Mouse (Mus musculus): Measurements from ENCODE around the gene Pcsk2.

The Pcsk2 gene

DNA sequence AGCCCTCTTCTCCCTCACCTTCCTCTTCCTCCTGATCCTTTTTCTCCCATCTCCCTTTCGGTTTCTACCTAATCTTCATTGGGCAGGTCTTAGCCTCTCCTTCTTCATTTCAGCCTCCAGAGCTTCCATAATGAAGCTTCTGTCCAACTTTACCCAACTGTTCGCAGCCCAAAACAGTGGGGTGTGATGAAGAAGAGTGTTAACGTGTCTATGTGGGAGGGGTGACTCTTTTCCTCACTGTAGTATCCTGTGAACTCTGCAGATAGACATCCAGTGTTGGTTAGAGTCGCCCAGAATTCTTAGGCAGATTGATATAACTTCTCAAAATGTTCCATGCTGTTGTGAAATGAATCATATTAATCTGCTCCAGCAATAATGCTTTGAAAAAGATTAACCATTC is 98.4 kb downstream of the Pcsk2 start:
- DNase-seq (ENCODE audit: low read depth): no peak

DNA sequence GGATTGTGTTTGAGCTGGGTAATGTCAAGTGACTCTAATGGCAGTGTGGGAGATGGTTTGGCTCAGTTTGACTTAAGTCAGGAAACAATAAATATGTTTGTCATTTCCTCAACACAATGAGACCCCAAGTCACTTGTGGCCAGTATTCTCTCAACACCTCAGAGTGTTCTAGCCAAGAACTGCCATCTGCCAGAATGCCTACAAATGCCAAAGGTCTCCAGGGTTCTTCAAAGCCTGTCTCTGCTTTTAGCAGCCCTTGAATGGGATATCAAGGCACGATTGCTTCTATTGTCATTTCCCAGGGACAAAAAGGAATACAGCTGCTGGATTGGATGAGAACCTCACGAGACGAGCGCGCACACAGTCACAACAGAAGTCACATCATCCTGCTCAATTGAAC is 100.0 kb downstream of the Pcsk2 start:
- no peak for DNase-seq (ENCODE audit: low read depth)

DNA sequence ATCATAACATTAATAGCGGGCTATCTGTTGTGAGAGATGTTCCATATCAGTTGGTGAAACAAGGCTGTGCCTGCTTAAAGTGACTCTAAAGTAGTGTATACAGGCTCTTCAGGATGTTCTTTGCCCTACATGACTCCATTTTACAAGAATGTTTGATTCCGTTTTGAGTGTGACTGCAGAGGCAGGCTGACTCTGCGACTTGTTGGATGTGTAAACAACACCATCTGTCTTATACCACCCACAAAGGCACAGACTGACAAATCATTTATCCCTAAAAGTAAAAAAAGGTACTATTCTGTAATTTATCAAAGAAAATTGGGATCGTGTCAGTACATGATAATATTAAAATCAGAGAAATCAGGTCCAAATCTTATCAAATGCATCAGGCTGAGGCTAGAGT is 108.7 kb downstream of the Pcsk2 start:
- DNase-seq (ENCODE audit: low read depth): no peak

DNA sequence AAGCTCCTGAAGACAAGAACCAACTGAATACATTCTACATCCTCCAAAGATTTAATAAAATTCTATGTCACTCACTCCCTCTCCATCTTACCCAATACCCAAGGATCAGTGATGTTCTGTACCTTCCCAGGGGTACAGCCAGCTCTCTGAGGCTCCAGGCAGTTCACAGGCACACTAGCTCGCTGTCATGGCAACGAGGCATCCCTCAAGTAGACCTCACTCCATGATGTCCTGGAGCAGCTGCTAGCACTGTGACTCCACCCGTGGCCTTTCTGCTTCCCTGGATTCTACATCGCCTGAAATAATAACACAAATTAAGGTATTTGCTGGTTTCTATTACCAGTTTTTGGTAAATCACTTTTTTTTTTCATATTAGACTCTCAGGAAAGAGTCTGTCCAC is 111.0 kb downstream of the Pcsk2 start:
- no peak for DNase-seq (ENCODE audit: low read depth)

DNA sequence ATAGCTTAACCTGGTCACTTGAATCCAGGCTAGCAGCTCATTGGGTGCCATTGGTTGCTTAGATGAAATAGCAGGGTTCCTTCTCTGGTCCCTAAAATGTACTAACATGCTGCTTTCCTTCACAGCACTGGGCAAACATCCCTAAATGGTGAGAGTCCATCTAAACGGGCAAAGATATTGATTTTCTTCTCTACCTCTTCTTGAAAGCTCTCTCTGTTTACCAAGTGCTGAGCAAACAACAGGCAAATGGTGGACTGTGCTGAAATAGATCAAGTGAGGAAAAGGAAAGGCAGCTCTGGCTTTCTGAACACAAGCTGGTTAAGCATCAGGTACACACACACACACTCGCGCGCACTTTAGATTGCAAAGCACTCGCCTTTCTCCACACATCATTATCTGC is 120.8 kb downstream of the Pcsk2 start:
- DNase-seq (ENCODE audit: low read depth): no peak

DNA sequence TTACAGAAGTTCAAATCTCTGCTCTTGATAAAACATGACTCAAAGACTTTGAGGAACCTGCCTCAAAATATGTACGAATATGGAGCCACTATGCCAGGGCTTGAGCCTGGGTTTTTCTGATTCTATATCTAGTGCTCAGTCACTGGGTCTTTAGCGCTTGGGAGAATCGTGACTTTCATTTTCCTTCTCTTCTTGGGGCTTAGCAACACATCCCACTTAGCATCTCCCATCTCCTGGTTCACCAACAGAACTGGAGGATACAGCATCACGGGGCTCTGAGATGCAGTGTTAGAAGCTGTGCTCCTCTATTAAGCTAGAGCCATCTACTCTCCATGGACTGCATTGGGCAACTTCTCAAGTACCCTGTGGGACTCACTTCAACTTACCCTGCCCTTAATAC is 131.9 kb downstream of the Pcsk2 start:
- DNase-seq (ENCODE audit: low read depth): no peak

DNA sequence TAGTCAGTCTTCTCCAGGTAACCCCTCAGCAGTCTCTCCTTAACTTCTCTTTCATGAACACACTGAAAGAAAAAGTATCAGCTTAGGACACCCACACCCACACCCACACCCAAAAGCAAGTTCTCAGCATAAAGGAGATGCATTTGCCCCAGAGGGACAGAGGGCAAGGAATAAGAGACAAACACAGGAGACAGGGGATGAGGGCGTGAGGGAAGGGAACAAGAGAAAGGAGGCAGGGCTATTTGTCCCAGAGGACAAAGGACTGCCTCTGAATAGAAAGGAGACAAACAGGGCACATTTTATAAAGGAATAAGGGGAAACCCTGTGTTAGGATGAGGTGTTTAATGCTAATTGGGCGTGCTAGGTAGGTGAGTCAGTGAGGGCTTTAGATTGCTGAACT is 133.6 kb downstream of the Pcsk2 start:
- no peak for DNase-seq (ENCODE audit: low read depth)

DNA sequence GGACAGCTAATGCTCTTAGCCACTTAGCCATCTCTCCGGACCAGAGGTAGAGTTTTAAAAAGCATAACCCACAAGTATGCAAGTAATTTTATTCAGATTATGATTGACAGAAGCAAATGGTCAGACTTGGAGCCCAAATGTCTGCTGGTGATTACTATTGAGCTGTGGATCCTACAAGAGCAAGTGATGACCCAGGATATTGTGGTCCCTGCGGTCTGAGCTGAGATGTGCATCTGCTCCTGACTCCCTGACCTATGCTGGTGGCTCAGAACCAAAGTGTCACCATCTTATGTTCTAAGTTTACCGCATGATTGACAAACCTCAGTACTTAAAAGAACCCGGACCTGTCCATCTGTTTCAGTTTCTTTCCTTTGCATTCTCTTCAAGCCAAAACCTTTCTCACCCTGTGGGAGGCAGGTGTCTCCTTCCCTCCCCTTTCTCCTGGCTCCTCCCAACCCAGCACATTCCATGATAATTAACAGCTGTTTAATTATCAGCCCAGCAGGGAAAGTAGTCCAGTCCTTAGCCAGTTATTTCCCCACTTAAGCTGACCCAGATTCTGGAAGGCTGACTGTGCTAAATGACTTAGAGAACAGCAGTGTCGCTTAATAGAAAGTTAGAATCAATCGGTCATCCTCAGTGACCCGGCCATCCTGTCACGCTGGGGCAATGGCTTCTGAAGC is 136.1 kb downstream of the Pcsk2 start:
- no peak for DNase-seq (ENCODE audit: low read depth)

DNA sequence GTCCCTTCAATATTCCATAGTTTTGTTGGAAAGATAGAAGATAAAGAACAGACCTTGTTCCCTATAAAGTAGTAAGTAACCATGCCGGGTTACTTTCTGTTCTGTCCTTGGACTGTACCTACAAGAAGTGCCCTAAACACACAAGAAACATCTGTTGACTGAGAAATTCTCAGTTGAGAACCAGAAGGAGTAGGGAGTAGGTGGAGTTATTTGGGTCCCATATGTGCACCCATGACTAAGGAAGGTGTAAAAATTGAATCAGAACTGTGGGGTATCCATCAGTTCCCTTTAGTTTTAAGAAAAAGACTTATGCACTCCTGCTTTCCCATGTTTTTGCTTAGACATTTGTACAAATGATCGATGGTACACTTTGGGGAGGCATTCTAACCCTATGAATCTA is 137.6 kb downstream of the Pcsk2 start:
- DNase-seq (ENCODE audit: low read depth): no peak

DNA sequence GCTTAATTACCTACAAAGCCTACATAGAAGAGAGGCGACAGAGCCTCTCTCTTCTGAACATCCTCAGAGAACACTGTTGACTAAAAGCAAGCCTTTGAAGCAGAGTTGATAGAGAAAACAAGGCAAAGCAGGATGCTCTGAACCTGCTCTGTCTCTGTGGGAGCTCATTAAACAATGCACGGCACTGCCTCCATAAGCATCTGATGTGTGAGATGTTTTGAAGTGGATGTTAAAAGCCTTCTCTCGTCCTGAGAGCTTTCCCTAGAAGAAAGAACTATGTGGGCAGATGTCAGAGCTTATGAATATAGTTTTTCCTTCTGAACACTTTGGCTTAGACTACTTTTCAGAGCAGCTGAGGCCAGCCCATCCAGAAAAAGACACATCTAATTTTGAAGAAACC is 145.3 kb downstream of the Pcsk2 start:
- no peak for DNase-seq (ENCODE audit: low read depth)

DNA sequence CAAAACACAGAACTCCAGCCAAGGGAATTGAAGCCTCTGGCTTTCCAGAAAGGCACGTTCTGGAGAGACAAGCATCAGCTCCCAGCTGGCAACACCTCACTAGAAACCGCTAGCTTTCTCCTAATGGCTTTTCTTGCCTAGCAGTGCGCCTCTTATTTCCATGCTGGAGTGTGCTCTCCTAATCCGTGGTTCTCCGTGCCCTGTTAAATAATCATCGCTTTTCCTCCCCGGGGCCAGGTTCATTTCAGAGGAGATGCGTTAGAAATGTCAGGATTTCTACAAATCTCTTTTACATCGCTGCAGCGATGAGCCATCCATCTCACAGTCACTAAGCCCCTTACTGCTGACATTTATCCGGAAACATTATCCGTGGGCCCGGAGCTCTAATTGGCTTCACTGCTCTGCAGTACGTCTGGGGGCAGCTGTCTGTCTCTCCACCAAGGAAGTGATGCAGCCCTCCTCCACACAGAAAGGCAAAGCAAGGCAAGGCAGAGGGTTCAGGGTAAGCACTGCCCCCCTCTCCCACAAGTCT is 150.1 kb downstream of the Pcsk2 start:
- no peak for DNase-seq (ENCODE audit: low read depth)

DNA sequence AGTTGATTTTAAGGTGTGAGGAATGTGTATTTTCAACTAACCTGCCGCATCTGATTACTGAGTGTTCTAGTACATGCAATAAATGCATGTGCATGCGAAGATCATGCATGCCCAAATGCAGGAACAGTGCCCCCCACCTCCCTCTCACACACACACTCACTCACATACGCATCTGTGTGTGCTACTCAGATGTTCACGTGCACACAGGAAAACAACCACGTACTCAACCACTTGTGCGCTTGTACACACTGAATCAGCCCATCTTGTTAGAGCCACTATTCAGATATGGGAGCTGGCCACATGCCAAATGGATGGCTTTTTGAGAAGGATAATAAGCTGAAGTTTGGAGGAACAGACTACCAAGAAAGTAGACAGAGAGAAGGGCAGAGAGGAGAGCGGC is 150.7 kb downstream of the Pcsk2 start:
- peak; percentile 3 for DNase-seq (ENCODE audit: low read depth)

DNA sequence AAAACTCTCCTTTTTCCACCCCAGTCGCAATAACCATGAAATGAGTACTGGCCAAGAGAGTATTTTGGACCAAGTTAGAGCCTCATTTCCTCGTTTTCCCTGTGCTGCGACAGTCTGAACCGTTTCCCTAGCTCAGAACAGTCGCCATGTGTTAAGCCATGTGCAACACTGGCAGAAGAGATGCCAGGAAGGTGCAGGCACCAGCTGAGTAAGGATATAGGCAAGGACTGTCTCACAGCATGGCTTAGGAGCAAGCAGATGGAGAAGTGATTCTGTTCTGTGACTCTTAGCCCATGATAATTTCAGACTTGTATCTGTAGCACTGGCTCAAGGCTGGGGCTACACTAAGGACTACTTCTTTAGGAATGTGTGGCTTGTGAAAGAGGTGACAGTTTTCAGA is 155.2 kb downstream of the Pcsk2 start:
- DNase-seq (ENCODE audit: low read depth): no peak

DNA sequence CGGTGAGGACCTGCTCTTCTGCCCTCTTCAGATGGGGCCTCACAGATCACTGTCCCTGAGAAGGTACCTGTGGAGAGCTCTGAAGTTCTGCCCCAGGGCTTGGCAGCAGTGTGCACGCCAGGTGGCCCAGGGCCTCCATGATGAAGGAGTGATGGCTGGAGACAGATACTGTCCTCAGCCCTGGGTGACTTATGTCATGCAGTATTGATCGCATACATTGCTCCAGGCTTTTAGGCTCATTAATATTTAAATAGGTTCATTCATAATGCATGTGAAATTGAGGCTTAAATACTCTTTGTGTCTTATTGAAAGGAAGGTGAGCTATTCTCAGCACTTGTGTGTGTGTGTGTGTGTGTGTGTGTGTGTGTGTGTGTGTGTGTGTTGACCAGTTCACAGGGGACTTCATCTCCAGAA is 157.0 kb downstream of the Pcsk2 start:
- DNase-seq (ENCODE audit: low read depth): no peak

DNA sequence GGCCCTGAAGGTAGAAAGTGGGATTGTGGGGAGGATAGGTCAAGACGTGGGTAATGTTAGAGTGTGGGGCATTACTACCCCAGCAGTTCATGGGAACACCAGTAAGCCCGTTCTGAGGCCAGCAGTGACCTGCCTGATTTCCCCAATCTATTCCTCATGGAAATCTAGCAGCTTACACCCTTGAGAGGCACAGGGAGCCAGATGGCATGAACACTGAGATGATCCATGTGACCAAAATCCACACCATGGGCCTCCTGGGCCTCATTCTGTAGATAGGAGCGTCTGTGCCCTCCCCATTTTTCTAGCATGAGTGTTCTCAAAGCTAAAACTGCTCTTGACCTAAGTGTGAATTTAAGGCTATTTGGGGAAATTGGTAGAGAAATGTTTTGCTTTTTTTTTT is 162.2 kb downstream of the Pcsk2 start:
- no peak for DNase-seq (ENCODE audit: low read depth)

DNA sequence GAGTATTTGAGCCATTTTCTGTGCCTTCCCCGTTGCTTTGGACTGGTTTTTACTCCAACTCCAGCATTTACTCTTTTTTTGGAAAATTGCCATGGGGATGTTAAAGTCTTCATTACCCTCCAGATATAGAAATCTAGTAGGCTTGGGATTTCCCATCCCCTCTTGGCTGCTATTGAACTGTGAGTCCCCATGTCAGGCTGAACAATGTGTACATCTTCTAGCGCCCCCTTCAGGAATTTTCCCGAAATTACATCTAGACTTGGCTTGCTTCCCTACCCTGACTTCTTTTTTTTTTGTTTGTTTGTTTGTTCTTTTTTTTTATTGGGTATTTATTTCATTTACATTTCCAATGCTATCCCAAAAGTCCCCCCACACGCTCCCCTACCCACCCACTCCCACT is 163.3 kb downstream of the Pcsk2 start:
- DNase-seq (ENCODE audit: low read depth): no peak

DNA sequence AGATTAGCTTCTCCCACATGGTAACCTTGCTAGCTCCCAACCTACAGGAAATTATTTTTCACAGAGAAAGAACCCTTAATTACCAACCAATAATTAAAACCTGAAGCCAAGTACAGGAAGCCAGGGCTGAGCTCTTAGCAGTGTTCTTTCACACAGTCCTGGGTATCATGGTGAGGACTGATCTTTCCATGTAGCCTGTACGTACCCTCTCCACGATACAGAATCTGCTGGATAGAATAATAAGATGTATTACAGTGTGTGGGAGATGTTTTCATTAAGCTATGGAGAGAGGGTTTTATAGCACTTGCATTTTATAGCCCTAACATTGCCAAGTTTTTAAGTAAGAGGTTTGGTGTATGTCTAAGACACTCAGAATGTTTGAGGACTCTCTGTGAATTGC is 164.0 kb downstream of the Pcsk2 start:
- no peak for DNase-seq (ENCODE audit: low read depth)

DNA sequence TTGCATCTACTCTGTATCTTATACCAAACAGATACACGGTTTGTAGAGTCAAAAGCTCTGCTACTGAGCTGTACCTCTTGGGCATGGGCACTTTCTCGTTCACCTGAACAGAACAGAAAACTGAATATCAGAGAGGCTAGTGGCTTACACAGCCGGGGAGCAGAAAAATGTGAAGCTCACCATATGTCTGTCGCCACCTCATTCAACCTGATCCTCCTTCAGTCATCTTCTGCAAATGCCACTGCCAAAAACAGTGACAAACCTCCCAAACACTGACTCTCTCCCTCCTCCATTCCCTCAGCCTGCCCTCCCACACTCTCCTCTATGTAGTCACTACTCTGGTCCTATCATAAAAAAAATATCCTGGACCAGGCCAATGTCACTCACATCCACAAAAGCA is 165.9 kb downstream of the Pcsk2 start:
- no peak for DNase-seq (ENCODE audit: low read depth)

DNA sequence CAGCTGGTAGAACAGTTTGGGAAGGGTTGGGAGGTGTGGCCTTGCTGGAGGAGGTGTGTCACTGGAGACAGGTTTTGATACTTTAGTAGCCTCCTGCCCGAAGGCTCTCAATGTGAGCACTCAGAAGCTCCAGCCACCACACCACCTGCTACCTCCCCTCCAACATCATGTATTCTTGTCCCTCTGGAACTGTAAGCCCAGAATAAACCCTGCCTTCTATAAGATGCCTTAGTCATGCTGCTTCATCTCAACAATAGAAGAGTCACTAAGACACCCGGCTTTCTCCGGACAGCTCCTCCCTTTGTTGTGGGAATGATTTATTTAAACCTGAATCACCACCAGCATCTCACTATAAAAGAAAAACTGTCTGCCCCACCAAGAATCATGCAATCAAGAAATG is 166.9 kb downstream of the Pcsk2 start:
- no peak for DNase-seq (ENCODE audit: low read depth)

DNA sequence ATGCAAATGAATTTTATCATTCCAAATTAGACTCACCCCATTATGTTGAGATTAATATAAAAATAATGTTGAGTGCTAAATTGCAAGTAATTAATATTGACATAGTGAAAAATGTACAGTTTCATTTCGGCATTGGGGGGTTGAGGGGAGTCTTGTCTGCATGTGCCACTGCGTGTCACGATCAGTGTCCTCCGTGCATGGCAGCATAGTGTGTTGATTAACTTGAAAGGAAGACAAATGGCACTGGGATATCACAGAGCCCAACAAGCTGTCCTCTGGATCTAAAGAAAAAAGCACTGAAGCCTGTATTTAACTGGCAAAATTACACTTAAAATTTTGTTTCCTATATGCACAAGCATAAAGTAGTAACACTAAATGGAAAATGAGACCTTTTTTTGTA is 167.9 kb downstream of the Pcsk2 start:
- no peak for DNase-seq (ENCODE audit: low read depth)

DNA sequence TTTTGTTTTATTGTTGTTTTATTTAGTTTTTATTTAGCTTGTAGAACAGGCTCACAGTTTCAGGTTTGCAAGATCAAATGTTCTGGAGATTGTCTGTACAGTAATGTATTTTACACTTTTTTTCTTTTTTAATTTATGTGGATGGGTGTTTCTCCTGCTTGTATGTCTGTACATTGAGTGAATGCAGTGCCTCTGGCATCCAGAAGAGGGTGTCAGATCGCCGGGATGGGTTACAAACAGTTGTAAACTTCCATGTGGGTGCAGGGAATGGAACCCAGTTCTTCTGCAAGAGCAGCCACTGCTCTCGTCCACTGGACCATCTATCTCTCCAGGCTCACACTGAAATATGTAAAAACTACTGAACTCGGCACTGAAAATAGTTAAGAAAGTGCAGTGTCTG is 169.2 kb downstream of the Pcsk2 start:
- no peak for DNase-seq (ENCODE audit: low read depth)

DNA sequence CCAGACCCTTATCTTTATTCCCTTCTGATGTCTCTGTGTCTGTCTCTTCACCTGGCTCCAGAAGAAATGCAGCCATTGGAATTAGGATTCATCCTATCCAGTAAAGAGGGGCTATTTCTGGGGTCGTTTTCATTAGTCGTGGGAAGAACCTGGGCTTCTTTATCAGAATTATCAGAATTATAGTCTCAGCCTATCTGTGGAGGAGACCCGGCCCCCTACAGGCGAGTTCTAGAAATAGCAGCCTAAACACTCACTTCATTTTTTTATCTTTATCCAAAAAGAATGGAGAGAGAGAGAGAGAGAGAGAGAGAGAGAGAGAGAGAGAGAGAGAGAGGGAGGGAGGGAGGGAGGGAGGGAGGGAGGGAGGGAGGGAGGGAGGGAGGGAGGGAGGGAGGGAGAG is 177.3 kb downstream of the Pcsk2 start:
- peak; percentile 34 for DNase-seq (ENCODE audit: low read depth)

DNA sequence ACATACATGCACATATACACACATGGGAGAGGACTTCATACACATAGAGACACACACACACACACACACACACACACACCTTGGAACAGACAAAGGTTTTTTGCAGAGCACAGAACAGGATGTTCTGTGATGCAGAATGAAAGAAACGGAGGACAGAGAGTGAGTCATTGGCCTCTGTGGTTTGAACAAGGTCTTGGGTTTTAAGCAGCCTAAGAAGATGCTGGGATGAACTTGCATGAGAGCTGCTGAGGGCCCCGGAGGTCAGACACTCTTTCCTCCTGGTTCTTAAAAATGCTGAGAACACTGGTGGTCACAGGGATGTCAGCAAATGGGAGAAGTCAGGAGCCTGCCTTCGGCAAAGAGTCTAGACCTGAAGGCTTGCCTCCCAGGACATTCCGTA is 178.1 kb downstream of the Pcsk2 start:
- no peak for DNase-seq (ENCODE audit: low read depth)

DNA sequence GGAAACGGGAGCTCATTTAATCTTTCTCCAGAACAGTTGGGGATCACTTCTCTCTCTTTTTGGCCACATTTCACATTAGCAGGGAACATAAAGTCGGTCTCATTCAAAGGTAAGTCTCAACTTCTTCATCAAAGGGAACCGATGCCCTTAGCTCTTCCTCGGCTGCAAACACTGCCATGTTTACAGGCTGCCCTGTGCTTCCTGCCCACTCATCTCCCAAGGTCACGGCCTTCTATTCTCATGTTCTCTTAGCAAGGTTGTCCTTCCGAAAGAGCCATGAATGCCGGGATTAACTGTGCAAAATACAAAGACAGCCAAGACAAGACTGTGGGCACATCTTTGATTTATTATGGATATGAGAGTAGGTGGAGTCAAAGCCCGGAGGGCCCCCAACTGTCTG is 178.8 kb downstream of the Pcsk2 start:
- no peak for DNase-seq (ENCODE audit: low read depth)

DNA sequence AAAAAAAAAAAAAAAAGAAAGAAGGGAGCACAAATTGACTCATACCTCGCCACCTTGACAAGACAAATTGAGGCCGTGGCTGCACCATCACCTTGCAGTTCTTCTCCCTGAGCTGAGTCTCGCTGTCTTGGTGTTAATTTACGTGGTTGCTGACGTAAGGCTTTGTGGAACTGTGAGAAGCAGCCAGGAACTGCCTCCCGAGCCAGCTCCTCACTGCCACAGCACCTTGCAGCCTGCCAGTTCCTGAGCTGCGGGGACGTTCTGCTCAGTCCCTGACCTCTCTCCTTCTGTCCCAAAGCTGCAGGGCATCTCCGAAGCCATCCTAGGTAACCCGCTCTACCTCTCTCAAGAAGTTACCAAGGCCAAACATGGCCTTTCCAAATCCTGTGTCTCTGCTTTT is 186.5 kb downstream of the Pcsk2 start:
- no peak for DNase-seq (ENCODE audit: low read depth)
